Mouse (Mus musculus) thymus, adult 2 months (tissue): ENCODE data around the gene Hsf2bp. TPM values are rescaled to one million over a fixed set of nuclear protein-coding genes. Genes with fewer than 3 reads are reported as not detected.

Source experiments
- DNase-seq: peaks from one replicate; pipeline ENCODE4 v3.0.0; 2021
- H3K27ac ChIP-seq: fragments of 200-500 bp; 2 replicates; pipeline ENCODE4 v1.5.1; 2012; ENCODE audit warnings: low read length, control low read depth; ENCODE audit not compliant: control insufficient read depth, insufficient read depth
- H3K27me3 ChIP-seq: fragments of 200-500 bp; 2 replicates; pipeline ENCODE4 v1.6.1; 2012; ENCODE audit warnings: mild to moderate bottlenecking, low read length, moderate library complexity, mixed read lengths; ENCODE audit not compliant: control insufficient read depth, insufficient read depth
- H3K36me3 ChIP-seq: fragments of 200-500 bp; 2 replicates; pipeline ENCODE4 v1.6.1; 2012; ENCODE audit warnings: mild to moderate bottlenecking, low read length, moderate library complexity; ENCODE audit not compliant: control insufficient read depth, insufficient read depth
- H3K4me1 ChIP-seq: fragments of 200-500 bp; replicated peaks from 2 replicates; pipeline ENCODE4 v1.6.1; 2012; ENCODE audit warnings: low read length; ENCODE audit not compliant: control insufficient read depth, insufficient read depth
- H3K4me3 ChIP-seq: fragments of 200-500 bp; 2 replicates; pipeline ENCODE4 v1.5.1; 2012; ENCODE audit warnings: mild to moderate bottlenecking, low read length, control low read depth, moderate library complexity; ENCODE audit not compliant: control insufficient read depth, insufficient read depth
- CTCF ChIP-seq: fragments of 200-500 bp; IDR thresholded peaks from 2 replicates; pipeline ENCODE4 v1.5.1; 2012; ENCODE audit warnings: mild to moderate bottlenecking, control low read depth, low read length, moderate library complexity, borderline replicate concordance; ENCODE audit not compliant: control insufficient read depth, poor library complexity, insufficient read depth; ENCODE audit errors: extremely low read depth
- POLR2A ChIP-seq: fragments of 200-500 bp; IDR thresholded peaks from 2 replicates; pipeline ENCODE4 v1.6.1; 2012; ENCODE audit warnings: mild to moderate bottlenecking, low read length, control low read depth, moderate library complexity; ENCODE audit not compliant: control insufficient read depth, poor library complexity, insufficient read depth; ENCODE audit errors: extremely low read depth
- WGBS: fragments of 180-500 bp; shearing (Covaris S2); methylation state at CpG from one replicate; pipeline ENCODE4 v1.1.7; 2018; 5-methylcytosine and 5-hydroxymethylcytosine counted together
- polyA plus RNA-seq: library from polyadenylated mRNA; depleted of rRNA; stranded (reverse); fragments of >200 nt; gene quantifications from 2 replicates; pipeline ENCODE4 v1.2.3, GENCODE M21; 2012; rRNA removed

Gene Hsf2bp
- polyA plus RNA-seq, 1 experiment = 0.54 TPM

- WGBS = 100% methylated on average over 3 of the region's 3 CpGs
- no peak for TF ChIP-seq POLR2A
- no peak for TF ChIP-seq CTCF
- H3K27me3 ChIP-seq = no peaks in the 10 kb centered on the region
- H3K4me1 ChIP-seq = peaks cover 19% of the 10 kb centered on the region
- DNase-seq = no peak
- H3K27ac ChIP-seq = no peak overlapping the region
- no peaks in the 10 kb centered on the region for H3K36me3 ChIP-seq
- no peak overlapping the region for H3K4me3 ChIP-seq
Observed at GRCm38 (mm10) chr17:31902630-31903198, 133.4 kb downstream of the Hsf2bp start.

GRCm38 (mm10) chr17:31901461-31902204 is 134.5 kb downstream of the Hsf2bp start:
- no peak overlapping the region for H3K27ac ChIP-seq
- H3K36me3 ChIP-seq = no peaks in the 10 kb centered on the region
- no peak overlapping the region for H3K4me3 ChIP-seq
- H3K4me1 ChIP-seq = peaks cover 19% of the 10 kb centered on the region
- TF ChIP-seq CTCF = no peak
- no peak for TF ChIP-seq POLR2A
- H3K27me3 ChIP-seq = no peaks in the 10 kb centered on the region
- no peak for DNase-seq
- 89% methylated on average over 11 of the region's 11 CpGs for WGBS

- Histone ChIP-seq H3K36me3 (no peaks in the 10 kb centered on the region), H3K4me1 (no peaks in the 10 kb centered on the region), H3K27ac (no peak overlapping the region), H3K4me3 (no peak overlapping the region), H3K27me3 (no peaks in the 10 kb centered on the region)
- DNase-seq = no peak
- TF ChIP-seq POLR2A (no peak), CTCF (no peak)
- 84% methylated on average over 5 of the region's 5 CpGs for WGBS
Observed at GRCm38 (mm10) chr17:31898941-31899340, 137.2 kb downstream of the Hsf2bp start.

DNA sequence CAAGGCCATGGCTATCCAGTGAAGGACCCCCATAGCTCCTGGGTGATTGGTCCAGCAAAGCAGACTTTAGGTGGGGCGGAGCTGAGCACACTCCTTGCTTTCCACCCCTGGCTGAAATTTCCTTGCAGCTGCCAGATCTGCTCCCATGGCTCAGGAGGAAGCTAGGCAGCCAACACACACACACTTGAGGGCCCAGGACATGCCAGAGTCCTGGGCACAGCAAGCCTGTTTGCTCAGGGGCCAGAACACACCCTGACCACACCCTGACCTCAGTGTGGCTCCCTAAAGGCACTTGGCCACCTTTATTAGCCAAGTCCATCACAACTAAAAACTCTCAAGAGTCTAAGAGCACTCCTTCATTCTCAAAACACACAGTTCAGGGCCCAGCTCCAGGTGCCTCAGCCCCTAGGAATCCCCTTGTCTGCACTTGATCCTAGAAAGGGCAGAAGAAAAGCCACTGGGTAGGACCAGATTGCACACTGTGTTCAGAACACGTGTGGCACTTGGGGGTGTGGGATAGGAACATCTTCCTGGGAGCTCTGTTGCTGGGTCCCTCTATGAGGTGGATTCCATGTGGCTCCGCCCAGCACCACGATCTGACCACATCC is 138.9 kb downstream of the Hsf2bp start:
- TF ChIP-seq CTCF (no peak), POLR2A (no peak)
- Histone ChIP-seq H3K27ac (no peak overlapping the region), H3K4me3 (no peak overlapping the region), H3K36me3 (no peaks in the 10 kb centered on the region), H3K4me1 (no peaks in the 10 kb centered on the region), H3K27me3 (no peaks in the 10 kb centered on the region)
- 76% methylated on average over 4 of the region's 4 CpGs for WGBS
- DNase-seq = no peak

GRCm38 (mm10) chr17:31896751-31897150 is 139.4 kb downstream of the Hsf2bp start:
- H3K4me3 ChIP-seq = no peak overlapping the region

DNA sequence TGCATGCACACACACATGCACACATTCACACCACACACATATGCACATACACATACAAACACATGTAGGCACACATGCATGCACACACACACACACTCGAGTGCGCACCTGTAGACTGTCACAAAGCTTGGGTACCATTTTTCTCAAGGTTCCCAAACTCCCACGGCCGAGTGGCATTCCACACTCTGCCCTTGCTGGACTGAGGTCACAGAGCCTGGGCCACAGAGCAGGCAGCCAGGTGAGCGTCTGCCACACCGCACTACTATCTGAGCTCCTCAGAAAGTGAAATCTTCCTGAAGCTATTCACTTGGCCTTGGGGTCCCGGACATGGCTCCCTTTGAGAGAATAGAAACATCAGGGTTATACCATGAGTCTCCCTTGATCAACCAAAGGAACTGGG is 139.8 kb downstream of the Hsf2bp start:
- DNase-seq = no peak
- Histone ChIP-seq H3K27me3 (no peaks in the 10 kb centered on the region), H3K4me1 (no peaks in the 10 kb centered on the region), H3K4me3 (no peak overlapping the region), H3K27ac (no peak overlapping the region), H3K36me3 (no peaks in the 10 kb centered on the region)
- 95% methylated on average over 7 of the region's 7 CpGs for WGBS
- no peak for TF ChIP-seq CTCF
- no peak for TF ChIP-seq POLR2A

More at GRCm38 (mm10) chr17:31896751-31897150, 139.4 kb downstream of the Hsf2bp start:
- no peak for DNase-seq
- no peak overlapping the region for H3K27ac ChIP-seq
- H3K36me3 ChIP-seq = no peaks in the 10 kb centered on the region
- H3K4me1 ChIP-seq = no peaks in the 10 kb centered on the region
- no peak for TF ChIP-seq CTCF
- TF ChIP-seq POLR2A = no peak
- WGBS = 85% methylated on average over 3 of the region's 3 CpGs
- H3K27me3 ChIP-seq = no peaks in the 10 kb centered on the region

Other genes with a start within 250 kb of the Hsf2bp start
- 36.8 and 42.3 TPM in 2 replicates for gene Sik1, start 180.5 kb downstream of the Hsf2bp start, polyA plus RNA-seq
- 15.8 and 17.2 TPM in 2 replicates for gene Rrp1b, start 249 bp downstream of the Hsf2bp start, polyA plus RNA-seq
- gene Notch3, start 130.5 kb upstream of the Hsf2bp start, polyA plus RNA-seq = 63.0 and 72.7 TPM in 2 replicates
- gene Ephx3, start 153.2 kb upstream of the Hsf2bp start, polyA plus RNA-seq = 1.9 and 2.0 TPM in 2 replicates
- 107 and 136 TPM in 2 replicates for gene Brd4, start 248.4 kb upstream of the Hsf2bp start, polyA plus RNA-seq